Mouse (Mus musculus) CH12.LX (cell line): ENCODE results near the gene Gm6588. TPM values are rescaled to one million over a fixed set of nuclear protein-coding genes. Genes with fewer than 3 reads are reported as not detected.
"Not testable (repeated sequence)": the region's sequence is repeated elsewhere in the genome, so short reads cannot be mapped to it uniquely, and the experiment has no call there.

Experiments
- DNase-seq: peaks from one replicate; pipeline ENCODE4 v3.0.0-alpha.2; 2013; ENCODE audit errors: extremely low read depth
- H3K27ac ChIP-seq: 2 replicates; pipeline ENCODE4 v1.5.1; 2012; ENCODE audit warnings: low read depth, mild to moderate bottlenecking, control low read depth, moderate library complexity; ENCODE audit not compliant: insufficient read depth
- H3K27me3 ChIP-seq: replicated peaks from 2 replicates; pipeline ENCODE3; 2012; ENCODE audit warnings: inconsistent platforms
- H3K36me3 ChIP-seq, 2 experiments: replicated peaks in 1 of 2; 2 replicates each; pipeline versions ENCODE3 to v1.6.1; 2012; ENCODE audit warnings: inconsistent platforms in 1 of 2, low read length in 1 of 2, mild to moderate bottlenecking in 1 of 2, mixed read lengths in 1 of 2, moderate library complexity in 1 of 2; ENCODE audit not compliant: control insufficient read depth in 1 of 2, insufficient read depth in 1 of 2
- H3K4me1 ChIP-seq, 2 experiments: 2 replicates each; pipeline ENCODE4 v1.6.1; 2012; ENCODE audit warnings: inconsistent platforms in 1 of 2, moderate library complexity in 1 of 2; ENCODE audit not compliant: insufficient read depth in 2 of 2, control insufficient read depth in 1 of 2
- H3K4me2 ChIP-seq: 2 replicates; pipeline ENCODE4 v1.6.1; 2012; ENCODE audit warnings: low read depth, mild to moderate bottlenecking, control low read depth; ENCODE audit not compliant: poor library complexity, insufficient read depth, severe bottlenecking
- H3K4me3 ChIP-seq, 3 experiments: fragments of 150-350 bp in 1 of 3; sonication (generic) in 1 of 3; replicated peaks in 1 of 3; 2 replicates each; pipeline versions ENCODE3 to v1.5.1; 2011 to 2012; ENCODE audit warnings: low read depth in 2 of 3, low read length in 2 of 3, mild to moderate bottlenecking in 2 of 3, moderate library complexity in 2 of 3, control low read depth in 1 of 3, improper control_type of control experiment in 1 of 3, inconsistent platforms in 1 of 3, mixed read lengths in 1 of 3; ENCODE audit not compliant: poor library complexity in 1 of 3
- H3K79me2 ChIP-seq: replicated peaks from 2 replicates; pipeline ENCODE4 v1.6.1; 2012; ENCODE audit warnings: mild to moderate bottlenecking, moderate library complexity; ENCODE audit not compliant: control insufficient read depth, poor library complexity, insufficient read depth, severe bottlenecking; ENCODE audit errors: extremely low read depth
- H3K9ac ChIP-seq: 2 replicates; pipeline ENCODE4 v1.6.1; 2012; ENCODE audit warnings: low read depth, mild to moderate bottlenecking, control low read depth, moderate library complexity; ENCODE audit not compliant: insufficient read depth
- H3K9me3 ChIP-seq: replicated peaks from 2 replicates; pipeline ENCODE3; 2012; ENCODE audit warnings: low read length, inconsistent platforms, mixed read lengths
- BHLHE40 ChIP-seq: IDR thresholded peaks from 2 replicates; pipeline ENCODE4 v1.6.1; 2011; ENCODE audit warnings: mild to moderate bottlenecking, low read depth, low read length, improper control_type of control experiment
- CTCF ChIP-seq, 2 experiments: IDR thresholded peaks in 1 of 2; conservative IDR thresholded peaks in 1 of 2; 2 replicates each; pipeline ENCODE4 v1.5.1; 2011 to 2012; ENCODE audit warnings: low read depth in 2 of 2, low read length in 2 of 2, improper control_type of control experiment in 1 of 2, inconsistent platforms in 1 of 2, mild to moderate bottlenecking in 1 of 2, moderate library complexity in 1 of 2
- ETS1 ChIP-seq: conservative IDR thresholded peaks from 2 replicates; pipeline ENCODE4 v1.6.1; 2012; ENCODE audit warnings: low read depth, mild to moderate bottlenecking, inconsistent platforms, low read length, improper control_type of control experiment, moderate library complexity
- GABPA ChIP-seq: IDR thresholded peaks from 2 replicates; pipeline ENCODE4 v1.6.1; 2012; ENCODE audit warnings: low read depth, low read length, improper control_type of control experiment, inconsistent platforms; ENCODE audit not compliant: insufficient replicate concordance
- HCFC1 ChIP-seq: IDR thresholded peaks from 2 replicates; pipeline ENCODE4 v1.6.1; 2012; ENCODE audit warnings: low read depth, mild to moderate bottlenecking, inconsistent platforms, low read length, improper control_type of control experiment
- JUND ChIP-seq: conservative IDR thresholded peaks from 2 replicates; pipeline ENCODE4 v1.6.1; 2011; ENCODE audit warnings: low read depth, low read length, improper control_type of control experiment
- MAFK ChIP-seq: IDR thresholded peaks from 2 replicates; pipeline ENCODE4 v1.6.1; 2011; ENCODE audit warnings: low read length, improper control_type of control experiment; ENCODE audit not compliant: insufficient replicate concordance
- MAZ ChIP-seq: IDR thresholded peaks from 2 replicates; pipeline ENCODE4 v1.6.1; 2012; ENCODE audit warnings: low read depth, mild to moderate bottlenecking, inconsistent platforms, low read length, improper control_type of control experiment, moderate library complexity
- MEF2A ChIP-seq: IDR thresholded peaks from 2 replicates; pipeline ENCODE4 v1.6.1; 2014; ENCODE audit warnings: low read depth, mild to moderate bottlenecking, inconsistent platforms, low read length, improper control_type of control experiment, borderline replicate concordance
- NELFE ChIP-seq: IDR thresholded peaks from 2 replicates; pipeline ENCODE4 v1.6.1; 2011; ENCODE audit warnings: low read depth, low read length, improper control_type of control experiment
- PAX5 ChIP-seq: IDR thresholded peaks from 2 replicates; pipeline ENCODE4 v1.6.1; 2012; ENCODE audit warnings: low read length, inconsistent platforms, mixed read lengths
- POLR2AphosphoS2 ChIP-seq: IDR thresholded peaks from 2 replicates; pipeline ENCODE4 v1.6.1; 2011; ENCODE audit warnings: low read depth, low read length, improper control_type of control experiment
- RAD21 ChIP-seq: IDR thresholded peaks from 2 replicates; pipeline ENCODE4 v1.6.1; 2011; ENCODE audit warnings: low read depth, mild to moderate bottlenecking, low read length, improper control_type of control experiment, moderate library complexity
- RCOR1 ChIP-seq: conservative IDR thresholded peaks from 2 replicates; pipeline ENCODE4 v1.6.1; 2012; ENCODE audit warnings: low read depth, mild to moderate bottlenecking, inconsistent platforms, low read length, improper control_type of control experiment
- UBTF ChIP-seq: IDR thresholded peaks from 2 replicates; pipeline ENCODE4 v1.6.1; 2012; ENCODE audit warnings: low read depth, mild to moderate bottlenecking, inconsistent platforms, low read length, improper control_type of control experiment, moderate library complexity
- ZMIZ1 ChIP-seq: IDR thresholded peaks from 2 replicates; pipeline ENCODE4 v1.6.1; 2012; ENCODE audit warnings: low read depth, mild to moderate bottlenecking, inconsistent platforms, low read length, improper control_type of control experiment
- dilution Hi-C: fragments of 300-500 bp; cut with MboI; formaldehyde crosslinking; loops from 2 replicates; pipeline ENCODE4 v1.14.3; 2020; ENCODE audit warnings: low sequenced_read_pairs; ENCODE audit not compliant: extremely low pct_unique_long_range_greater_than_20kb, extremely low pct_ligation_motif_present
- in situ Hi-C: fragments of 300-500 bp; cut with MboI; formaldehyde crosslinking; loops from 3 replicates; pipeline ENCODE4 v1.14.3; 2019; ENCODE audit warnings: low sequenced_read_pairs, low pct_ligation_motif_present, low pct_unique_long_range_greater_than_20kb, mixed read lengths
- polyA plus RNA-seq: library from polyadenylated mRNA; unstranded; fragments of >175 nt; gene quantifications from 2 replicates; pipeline ENCODE4 v1.2.1, GENCODE M21; 2012; ENCODE audit warnings: low read depth; ENCODE audit not compliant: insufficient read length
- total RNA-seq, 2 experiments: library from RNA; depleted of rRNA; stranded (reverse); fragments of 300-350 nt in 1 of 2; fragments of >200 nt in 1 of 2; gene quantifications; 2 replicates each; pipeline ENCODE4 v1.2.3; 2012 to 2014

Gm6588 gene
- total and polyA plus RNA-seq, 3 experiments = not detected

DNA sequence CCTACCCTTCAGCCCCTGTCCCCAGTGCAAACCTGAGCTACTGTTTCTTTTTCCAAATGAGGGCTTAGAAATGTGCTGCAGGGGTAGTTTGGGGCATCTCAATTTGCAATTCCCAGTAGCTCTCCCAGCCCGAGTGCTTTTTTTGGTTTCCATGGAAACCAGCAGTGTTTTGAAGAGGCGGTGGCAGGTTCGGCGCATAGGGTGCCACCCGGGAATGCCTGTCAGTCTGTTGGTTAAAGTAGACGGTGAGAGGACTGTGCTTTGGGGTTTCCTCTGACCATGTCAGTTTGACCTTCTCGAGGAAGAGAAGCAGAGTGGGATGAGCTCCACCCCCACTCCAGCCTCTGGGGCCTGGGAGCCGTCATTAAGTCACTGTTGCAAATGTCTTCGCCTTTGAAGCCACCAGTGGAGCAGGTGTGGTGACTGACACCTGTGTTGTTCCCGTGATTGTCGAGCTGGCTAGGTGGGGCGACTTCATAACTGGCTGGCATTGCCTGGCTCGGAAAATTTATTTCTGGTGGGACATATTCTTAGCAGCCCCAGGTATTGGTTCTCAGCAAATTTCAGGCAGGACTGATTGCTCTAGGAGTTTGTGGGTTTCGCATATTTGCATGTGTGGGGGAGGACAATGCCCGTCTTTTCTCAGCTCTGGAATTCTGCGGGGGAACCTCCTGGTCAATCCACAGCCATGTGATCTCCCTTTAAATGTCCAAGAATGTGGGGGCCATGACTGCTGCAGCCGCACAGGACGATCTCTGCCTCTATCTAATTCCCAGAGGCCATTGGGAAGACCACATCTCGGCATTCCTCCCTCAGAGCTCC lies 37.5 kb upstream of the Gm6588 start:
- Histone ChIP-seq H3K79me2 (no peaks in the 10 kb centered on the region), H3K4me2 (no peak overlapping the region), H3K4me3 (no peak overlapping the region), H3K36me3 (no peaks in the 10 kb centered on the region), H3K9me3 (peaks cover 3% of the 10 kb centered on the region), H3K9ac (no peak overlapping the region), H3K4me1 (no peaks in the 10 kb centered on the region), H3K27me3 (peaks cover 41% of the 10 kb centered on the region), H3K27ac (no peak overlapping the region)
- no peak for DNase-seq
- in situ Hi-C loops = no loop called here
- dilution Hi-C loops = no loop called here
- no peak for TF ChIP-seq ZMIZ1
- TF ChIP-seq MAFK = no peak
- TF ChIP-seq RAD21 = no peak
- TF ChIP-seq PAX5 = no peak
- TF ChIP-seq GABPA = no peak
- no peak for TF ChIP-seq MAZ
- no peak for TF ChIP-seq CTCF (conservative IDR thresholded peaks at IDR 0.05 in 1 of 2, IDR thresholded peaks at IDR 0.05 in 1 of 2; ENCODE audit: low read depth in 2 of 2, low read length in 2 of 2)
- no peak for TF ChIP-seq HCFC1
- TF ChIP-seq UBTF = no peak
- TF ChIP-seq RCOR1 = no peak
- TF ChIP-seq ETS1 = no peak
- TF ChIP-seq POLR2AphosphoS2 = no peak
- TF ChIP-seq MEF2A = no peak
- no peak for TF ChIP-seq JUND
- TF ChIP-seq NELFE = no peak
- no peak for TF ChIP-seq BHLHE40

DNA sequence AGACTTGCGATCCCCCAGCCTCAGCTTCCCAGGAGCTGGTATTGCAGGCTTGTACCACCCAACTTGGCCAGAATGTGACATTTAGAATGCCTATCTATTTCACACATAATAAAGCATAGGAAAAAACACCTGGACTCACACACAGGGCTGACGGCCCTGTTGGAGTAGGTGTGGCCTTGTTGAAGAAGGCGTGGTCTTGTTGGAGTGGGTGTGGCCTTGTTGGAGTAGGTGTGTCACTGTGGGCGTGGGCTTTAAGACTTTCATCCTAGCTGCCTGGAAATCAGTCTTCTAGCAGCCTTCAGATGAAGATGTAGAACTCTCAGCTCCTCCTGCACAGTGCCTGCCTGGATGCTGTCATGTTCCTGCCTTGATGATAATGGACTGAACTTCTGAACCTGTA lies 36.4 kb upstream of the Gm6588 start:
- H3K36me3 ChIP-seq, DNase-seq, H3K79me2 ChIP-seq, dilution Hi-C loops, H3K9ac ChIP-seq, H3K4me2 ChIP-seq, H3K4me3 ChIP-seq, H3K27ac ChIP-seq, H3K9me3 ChIP-seq, H3K4me1 ChIP-seq, in situ Hi-C loops: not testable (repeated sequence)
- H3K27me3 ChIP-seq = peaks cover 39% of the 10 kb centered on the region
